8 mouse cellular contexts compared by ENCODE assay signal in genomic region chr11:50421934-50422780, GRCm38 (mm10). TPM values are rescaled to one million over a fixed set of nuclear protein-coding genes. Genes with fewer than 3 reads are reported as not detected.
DNase-seq lines count a peak whose midpoint lies in the region; ATAC-seq and TF ChIP-seq lines count a peak whose summit lies in the region.

No protein-coding gene starts in this region.

- H3K27ac ChIP-seq in cortical plate, adult 2 months (ENCODE audit: insufficient read depth, low read length): no peak overlapping the region
- peak overlapping the region; percentile 52; the same call in 1 of the 2 replicates for H3K27ac ChIP-seq in kidney, embryonic 15.5 days

- H3K27me3 ChIP-seq in kidney, embryonic 15.5 days: no peaks in the 10 kb centered on the region

- no peak for TF ChIP-seq CTCF in cortical plate, adult 2 months (IDR thresholded peaks at IDR 0.05; ENCODE audit: extremely low read depth, insufficient read depth, low read length)

- no peaks in the 10 kb centered on the region for H3K4me1 ChIP-seq in cortical plate, adult 2 months (ENCODE audit: control insufficient read depth, insufficient read depth, low read length)
- peaks cover 6% of the 10 kb centered on the region for H3K4me1 ChIP-seq in kidney, embryonic 15.5 days

- intact Hi-C loops in gastrocnemius, postnatal 14 days (cut with DNase I; ENCODE audit: low total_unique reads): no loop called here

- 25% methylated on average over 22 of the region's 22 CpGs for WGBS in kidney, embryonic 15.5 days

- H3K4me2 ChIP-seq in kidney, embryonic 15.5 days: peak overlapping the region; percentile 66

- H3K36me3 ChIP-seq in kidney, embryonic 15.5 days: peaks cover 29% of the 10 kb centered on the region

- peak; percentile 97 for ATAC-seq in kidney, embryonic 15.5 days (replicated peaks; ENCODE audit: low FRiP score)
- peak; percentile 37; the same call in 1 of the 2 replicates for ATAC-seq in monocyte, adult 5-6 weeks (replicated peaks; ENCODE audit: insufficient number of reproducible peaks, low FRiP score, low TSS enrichment, poor library complexity, severe bottlenecking)

- TF ChIP-seq POLR2A in cortical plate, adult 2 months (IDR thresholded peaks at IDR 0.05; ENCODE audit: extremely low read depth, insufficient read depth, low read length): peak; percentile 77

- peak overlapping the region; percentile 34 for H3K9ac ChIP-seq in kidney, embryonic 15.5 days

- H3K9me3 ChIP-seq in kidney, embryonic 15.5 days (replicated peaks): no peaks in the 10 kb centered on the region

- H3K4me3 ChIP-seq in cortical plate, adult 2 months (ENCODE audit: insufficient read depth, low read length): peak overlapping the region; percentile 22
- peak overlapping the region; percentile 47 for H3K4me3 ChIP-seq in kidney, embryonic 15.5 days (replicated peaks)

- peak; percentile 19 for DNase-seq in gastrocnemius, postnatal 14 days
- no peak for DNase-seq in gastrocnemius, adult 18-20 months (ENCODE audit: low spot score)
- peak; percentile 12 to 34 for DNase-seq in heart, adult 9 months (ENCODE audit: low spot score in 2 of 2)
- peak; percentile 92 for DNase-seq in liver
- peak; percentile 65 to 74 for DNase-seq in spleen, postnatal 4 days (ENCODE audit: low spot score in 2 of 2)

RNA-seq across cellular contexts. Expression of gene Rufy1, which starts 8.8 kb away (rescaled TPM):
- 10 to 100 TPM; 17.4 to 18.2 TPM for total RNA-seq in gastrocnemius, postnatal 14 days (2021)
- total RNA-seq in gastrocnemius, adult 18-20 months (2021): 10 to 100 TPM; 23.6 to 25.9 TPM
- 36.4 and 37.5 TPM in 2 replicates for polyA plus RNA-seq in cortical plate, adult 2 months (2012; rRNA removed)
- 25.7 and 27.9 TPM in 2 replicates for polyA plus RNA-seq in kidney, embryonic 15.5 days (2015; fragmentation: Nextera tagmentation; extraction: Ambion mirVana)
- total RNA-seq in monocyte, adult 5-6 weeks (2017): 47.8 to 49.7 TPM (median 48.4 TPM) in 3 replicates

RNA-seq across cellular contexts. Expression of gene Hnrnph1, which starts 45.4 kb away (rescaled TPM):
- 10 to 100 TPM; 77.9 to 81.6 TPM for total RNA-seq in gastrocnemius, postnatal 14 days (2021)
- 10 to 100 TPM; 74.6 to 98.6 TPM for total RNA-seq in gastrocnemius, adult 18-20 months (2021)
- polyA plus RNA-seq in cortical plate, adult 2 months (2012; rRNA removed): 227 and 311 TPM in 2 replicates
- polyA plus RNA-seq in kidney, embryonic 15.5 days (2015; fragmentation: Nextera tagmentation; extraction: Ambion mirVana): 498 and 501 TPM in 2 replicates
- total RNA-seq in monocyte, adult 5-6 weeks (2017): 1,029 to 1,291 TPM (median 1,161 TPM) in 3 replicates

Comparison
In these comparisons a context has a peak if more than half of its experiments do, and no peak if none do; other contexts are left out.
1. RNA of gene Hnrnph1, which starts 45.4 kb away (total RNA-seq): 1,029 to 1,291 TPM in monocyte, adult 5-6 weeks; 74.6 to 98.6 TPM in gastrocnemius, adult 18-20 months and 77.9 to 81.6 TPM in gastrocnemius, postnatal 14 days; every median in the first group is over 10 times any median in the second.